Mouse (Mus musculus): ENCODE results near the gene Impg1.
A peak's percentile ranks its signal among the peaks of the same experiment; 100 is the strongest.

Gene Impg1

DNA sequence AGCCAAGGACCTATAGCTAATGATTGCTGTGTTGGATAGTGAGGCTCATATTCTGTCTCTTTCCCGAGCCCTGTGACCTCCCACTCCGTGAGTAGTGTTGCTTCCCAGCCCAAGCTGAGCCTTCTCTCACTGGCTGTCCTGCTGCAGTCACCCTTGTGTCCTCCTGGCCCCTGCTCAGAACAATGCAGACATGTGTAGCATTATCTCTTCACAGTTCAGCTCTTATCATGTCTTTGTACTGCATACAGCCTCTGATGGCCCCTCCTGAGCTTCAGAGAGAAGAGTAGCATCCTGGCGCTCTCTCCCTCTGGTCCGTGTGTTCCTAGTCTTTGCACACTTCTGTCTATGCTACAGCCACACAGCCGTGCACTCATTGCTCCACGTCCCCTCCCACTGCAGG lies 187.5 kb downstream of the Impg1 start:
- no peak for DNase-seq

DNA sequence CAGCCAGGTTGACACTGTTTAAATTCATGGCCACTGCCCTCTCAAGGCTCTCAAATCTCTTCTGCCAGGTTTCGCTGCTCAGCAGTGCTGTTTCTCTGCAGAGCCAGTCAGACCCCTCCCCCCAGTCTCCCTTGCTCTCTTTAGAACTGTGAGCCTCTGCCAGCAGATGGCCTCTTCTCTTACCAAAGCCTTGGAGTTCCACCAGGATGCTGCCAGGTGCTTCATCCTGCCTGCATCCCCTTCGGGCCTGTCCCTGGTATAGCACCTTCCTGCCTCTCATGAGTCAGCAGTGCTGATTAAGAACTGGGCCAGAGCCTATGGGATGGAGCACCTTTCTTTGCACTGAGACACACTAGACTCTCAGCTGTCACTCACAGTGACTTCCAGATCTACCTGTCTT lies 188.1 kb downstream of the Impg1 start:
- DNase-seq: peak; percentile 4 to 15

DNA sequence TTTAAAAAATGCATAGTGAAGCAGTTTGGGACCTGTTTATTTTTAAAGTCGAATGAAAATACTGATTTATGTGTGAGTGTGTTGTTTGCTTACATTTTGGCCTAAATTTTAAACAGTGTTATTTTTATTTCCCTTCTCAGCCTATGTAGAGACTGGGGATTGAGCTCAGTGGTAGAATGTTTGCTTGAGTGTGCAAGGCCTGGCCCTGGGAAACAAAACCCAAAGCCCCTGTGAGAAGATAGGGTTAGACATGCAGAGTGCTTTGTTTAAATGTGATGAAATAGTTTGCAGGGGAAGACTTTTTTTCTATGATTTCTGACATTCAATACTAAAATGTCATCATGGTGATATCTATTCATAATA lies 189.5 kb downstream of the Impg1 start:
- no peak for DNase-seq

DNA sequence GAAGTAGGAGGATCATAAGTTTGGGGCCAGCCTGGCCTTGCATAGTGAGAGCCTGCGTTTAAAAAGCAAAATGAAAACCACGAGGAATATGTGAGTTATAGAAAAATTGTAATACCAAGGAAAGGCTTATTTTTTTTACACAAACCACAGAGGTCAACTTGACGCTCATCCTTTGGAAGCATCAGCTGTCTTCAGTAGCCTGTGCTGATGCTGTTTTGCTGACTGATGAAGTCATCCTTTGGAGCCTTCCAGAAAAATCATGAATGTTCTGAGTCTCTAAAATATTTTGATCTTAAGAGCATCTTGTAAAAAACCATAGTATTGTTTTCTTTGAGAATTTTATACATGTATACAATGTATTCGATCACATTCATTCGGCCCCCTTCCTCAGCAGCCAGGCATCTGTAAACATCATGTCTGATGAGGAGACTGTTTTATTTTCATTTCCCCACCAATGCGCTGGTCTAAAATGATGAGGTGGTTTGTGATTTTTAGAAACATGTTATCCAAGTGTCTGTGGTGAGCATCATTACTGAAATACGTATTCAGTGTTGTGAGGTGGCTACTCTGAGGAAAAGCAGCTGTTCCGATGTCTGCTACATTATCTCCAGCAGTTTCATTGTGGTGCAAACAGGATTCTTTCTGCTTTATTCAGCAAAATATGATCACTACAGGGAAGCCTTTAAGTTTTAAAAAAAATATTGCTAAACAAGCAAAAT lies 190.1 kb downstream of the Impg1 start:
- no peak for DNase-seq

DNA sequence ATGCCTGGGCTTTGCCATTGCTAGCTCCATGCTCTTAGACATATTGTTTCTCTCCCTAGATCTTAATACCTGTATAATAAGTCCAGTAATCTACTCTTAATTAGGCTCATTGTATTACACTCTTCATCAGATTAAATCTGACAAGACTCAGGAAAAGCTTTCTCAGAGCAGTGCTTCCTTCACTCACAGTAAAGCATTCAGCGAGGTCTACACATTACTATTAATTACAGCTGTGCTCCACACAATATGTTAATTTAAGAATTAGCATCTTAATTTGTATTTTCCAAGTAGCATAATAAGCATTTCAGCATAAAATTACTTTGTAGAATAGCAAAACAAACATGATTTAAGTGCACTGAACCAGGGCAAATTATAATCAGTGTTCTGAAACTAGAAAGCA lies 192.3 kb downstream of the Impg1 start:
- no peak for DNase-seq

DNA sequence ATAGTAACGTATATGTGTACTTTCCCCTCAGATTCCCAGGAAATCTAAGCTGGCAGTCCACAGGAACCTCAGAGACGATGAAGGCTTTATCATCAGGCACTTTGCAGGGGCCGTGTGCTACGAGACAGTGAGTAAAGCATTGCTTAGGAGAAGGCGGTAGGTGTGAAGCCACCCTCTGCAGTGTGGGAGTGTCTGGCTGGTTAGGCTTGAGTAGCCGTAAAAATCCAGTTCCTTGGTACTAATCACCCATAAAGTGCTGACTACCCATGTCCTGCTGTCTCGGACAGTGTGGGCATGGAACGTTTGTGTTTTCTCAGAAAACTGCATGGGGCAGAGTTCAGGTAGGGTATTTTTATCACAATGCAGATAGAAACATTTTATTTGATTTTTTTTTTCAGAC lies 195.7 kb downstream of the Impg1 start:
- no peak for DNase-seq

DNA sequence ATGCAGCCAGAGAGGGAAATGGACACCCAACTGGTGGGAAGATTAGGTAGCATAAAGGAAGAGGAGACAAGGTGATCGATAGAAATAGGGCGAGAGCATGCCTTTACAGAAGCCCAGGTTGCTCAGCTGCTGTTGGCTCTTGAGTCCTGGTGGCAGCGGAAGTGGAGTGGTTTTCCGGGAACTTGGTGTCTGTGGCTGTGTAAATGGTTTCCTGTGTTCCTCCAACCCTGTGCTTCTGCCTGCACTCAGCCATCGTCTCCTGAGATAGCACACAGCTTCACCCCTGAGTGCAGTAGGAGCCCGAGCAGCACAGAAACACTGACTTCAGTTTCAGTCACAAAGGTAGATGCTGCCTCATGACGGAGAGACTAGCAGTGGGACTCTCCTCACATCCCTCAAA lies 198.8 kb downstream of the Impg1 start:
- DNase-seq: no peak

DNA sequence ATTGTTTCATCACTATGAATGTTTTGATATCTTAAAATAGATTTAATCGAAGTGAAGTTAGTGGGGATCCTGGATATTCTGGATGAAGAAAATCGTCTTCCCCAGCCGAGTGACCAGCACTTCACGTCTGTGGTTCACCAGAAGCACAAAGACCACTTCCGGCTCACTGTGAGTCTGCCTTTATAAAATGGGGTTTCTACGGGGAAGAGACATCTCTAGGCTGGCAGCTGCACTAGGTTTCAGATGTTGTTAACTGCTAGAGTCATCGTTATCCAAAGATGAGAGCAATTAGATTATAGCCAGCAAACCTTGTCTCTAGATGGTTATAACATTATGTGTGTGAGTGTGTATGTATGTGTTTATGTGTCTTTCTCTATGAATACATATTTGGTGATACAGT lies 199.2 kb downstream of the Impg1 start:
- DNase-seq: no peak
